Mouse (Mus musculus): ENCODE data around the gene Fancg. TPM values are rescaled to one million over a fixed set of nuclear protein-coding genes. Genes with fewer than 3 reads are reported as not detected.

Fancg gene
- polyA plus RNA-seq, 1 experiment from 2014 or later: 9.4 TPM

- peaks cover 30% of the 10 kb centered on the region for H3K27me3 ChIP-seq (ENCODE audit: control insufficient read depth, insufficient read depth, low read depth, low read length)
- H3K4me3 ChIP-seq (ENCODE audit: low read depth, low read length): no peak overlapping the region
- H3K9me3 ChIP-seq (replicated peaks; ENCODE audit: control insufficient read depth, low read length): no peaks in the 10 kb centered on the region
- no peaks in the 10 kb centered on the region for H3K36me3 ChIP-seq (ENCODE audit: control insufficient read depth, insufficient read depth)
- no peak overlapping the region for H3K27ac ChIP-seq (ENCODE audit: low read length)
- 63% methylated on average over 7 of the region's 7 CpGs for WGBS (ENCODE audit: insufficient replicate concordance)
- H3K4me1 ChIP-seq (ENCODE audit: control insufficient read depth, low read depth, low read length): peaks cover 2% of the 10 kb centered on the region; the same call in 1 of the 2 replicates
- no peak overlapping the region for H3K9ac ChIP-seq (ENCODE audit: low read depth, low read length)
- no peak for ATAC-seq (ENCODE audit: low read depth)
- H3K4me2 ChIP-seq (ENCODE audit: low read depth, low read length): no peak overlapping the region
Measured at GRCm38 (mm10) chr4:42952563-42952962, 57.7 kb downstream of the Fancg start.

Other genes with a start within 250 kb of the Fancg start
- 0.77 and 0.85 TPM in 2 replicates for gene Ccl21a, start 236.5 kb downstream of the Fancg start, polyA plus RNA-seq (2015; fragmentation: Nextera tagmentation; extraction: Ambion mirVana)
- gene Fam205a1, start 156.6 kb downstream of the Fancg start, polyA plus RNA-seq (2015; fragmentation: Nextera tagmentation; extraction: Ambion mirVana): 0.11 and 0.12 TPM in 2 replicates
- not detected in 2 replicates for gene Gm12394, start 153.7 kb downstream of the Fancg start, polyA plus RNA-seq (2015; fragmentation: Nextera tagmentation; extraction: Ambion mirVana)
- gene Fam205c, start 136.3 kb downstream of the Fancg start, polyA plus RNA-seq (2015; fragmentation: Nextera tagmentation; extraction: Ambion mirVana): 0.27 and 0.32 TPM in 2 replicates
- 0.05 and 0.06 TPM in 2 replicates for gene Phf24, start 93.8 kb downstream of the Fancg start, polyA plus RNA-seq (2015; fragmentation: Nextera tagmentation; extraction: Ambion mirVana)
- gene Dnajb5, start 60.7 kb downstream of the Fancg start, polyA plus RNA-seq (2015; fragmentation: Nextera tagmentation; extraction: Ambion mirVana): 1.0 and 1.5 TPM in 2 replicates
- gene 1700022I11Rik, start 40.9 kb downstream of the Fancg start, polyA plus RNA-seq (2015; fragmentation: Nextera tagmentation; extraction: Ambion mirVana): 0.17 TPM in 1 of 2 replicates, not detected in the other
- gene Vcp, start 10.0 kb downstream of the Fancg start, polyA plus RNA-seq (2015; fragmentation: Nextera tagmentation; extraction: Ambion mirVana): 192 and 198 TPM in 2 replicates
- 12.4 and 14.7 TPM in 2 replicates for gene Pigo, start 15.3 kb upstream of the Fancg start, polyA plus RNA-seq (2015; fragmentation: Nextera tagmentation; extraction: Ambion mirVana)
- gene Stoml2, start 21.2 kb upstream of the Fancg start, polyA plus RNA-seq (2015; fragmentation: Nextera tagmentation; extraction: Ambion mirVana): 176 and 193 TPM in 2 replicates
- gene Fam214b, start 35.7 kb upstream of the Fancg start, polyA plus RNA-seq (2015; fragmentation: Nextera tagmentation; extraction: Ambion mirVana): 33.4 and 41.3 TPM in 2 replicates
- 0.51 and 0.57 TPM in 2 replicates for gene Unc13b, start 48.4 kb upstream of the Fancg start, polyA plus RNA-seq (2015; fragmentation: Nextera tagmentation; extraction: Ambion mirVana)

Data from liver, embryonic 16.5 days (tissue).